Mouse (Mus musculus) erythroblast, embryonic 14.5 days (primary cell): ENCODE results near the gene Ddx58. TPM values are rescaled to one million over a fixed set of nuclear protein-coding genes. Genes with fewer than 3 reads are reported as not detected.

Experiments
- H3K27me3 ChIP-seq: 2 replicates; pipeline ENCODE4 v1.6.1; 2012; ENCODE audit warnings: inconsistent platforms; ENCODE audit not compliant: control insufficient read depth
- H3K36me3 ChIP-seq: 2 replicates; pipeline ENCODE4 v1.6.1; 2012; ENCODE audit warnings: mild to moderate bottlenecking, inconsistent platforms; ENCODE audit not compliant: control insufficient read depth
- H3K4me1 ChIP-seq: 2 replicates; pipeline ENCODE4 v1.6.1; 2012; ENCODE audit warnings: inconsistent platforms; ENCODE audit not compliant: control insufficient read depth
- H3K4me3 ChIP-seq: replicated peaks from 2 replicates; pipeline ENCODE3; 2012; ENCODE audit warnings: moderate library complexity, mild to moderate bottlenecking, inconsistent platforms
- H3K9me3 ChIP-seq: 2 replicates; pipeline ENCODE4 v1.6.1; 2012; ENCODE audit warnings: low read length, inconsistent platforms, mixed read lengths; ENCODE audit not compliant: control insufficient read depth
- GATA1 ChIP-seq: IDR thresholded peaks from 2 replicates; pipeline ENCODE4 v1.6.1; 2012; ENCODE audit warnings: low read length, inconsistent platforms, mixed read lengths
- TAL1 ChIP-seq: IDR thresholded peaks from 3 replicates; pipeline ENCODE4 v1.6.1; 2012; ENCODE audit warnings: low read length, inconsistent platforms, mixed read lengths
- polyA plus RNA-seq: library from polyadenylated mRNA; stranded (reverse); fragments of >175 nt; gene quantifications from 2 replicates; pipeline ENCODE4 v1.2.3, GENCODE M21; 2012

The Ddx58 gene
- polyA plus RNA-seq, 1 experiment, result 0.01 TPM

GRCm38 (mm10) chr4:40180046-40180445 is 59.6 kb downstream of the Ddx58 start:
- peaks cover 6% of the 10 kb centered on the region for H3K4me1 ChIP-seq
- H3K27me3 ChIP-seq, result no peaks in the 10 kb centered on the region
- H3K4me3 ChIP-seq, result no peak overlapping the region
- H3K9me3 ChIP-seq, result no peaks in the 10 kb centered on the region
- TF ChIP-seq GATA1 (no peak), TAL1 (no peak)
- H3K36me3 ChIP-seq, result peaks cover 48% of the 10 kb centered on the region

GRCm38 (mm10) chr4:40178584-40178983 is 61.0 kb downstream of the Ddx58 start:
- H3K36me3 ChIP-seq, result peaks cover 36% of the 10 kb centered on the region
- H3K4me3 ChIP-seq, result no peak overlapping the region
- no peaks in the 10 kb centered on the region for H3K27me3 ChIP-seq
- TF ChIP-seq GATA1 (no peak), TAL1 (no peak)
- H3K9me3 ChIP-seq, result no peaks in the 10 kb centered on the region
- peaks cover 6% of the 10 kb centered on the region for H3K4me1 ChIP-seq

GRCm38 (mm10) chr4:40174321-40174720 is 65.3 kb downstream of the Ddx58 start:
- Histone ChIP-seq H3K36me3 (peaks cover 18% of the 10 kb centered on the region), H3K4me3 (no peak overlapping the region), H3K9me3 (no peaks in the 10 kb centered on the region), H3K4me1 (peaks cover 2% of the 10 kb centered on the region), H3K27me3 (no peaks in the 10 kb centered on the region)
- TF ChIP-seq TAL1, result no peak
- TF ChIP-seq GATA1, result no peak

GRCm38 (mm10) chr4:40172336-40172735 is 67.3 kb downstream of the Ddx58 start:
- H3K9me3 ChIP-seq, result no peaks in the 10 kb centered on the region
- peaks cover 21% of the 10 kb centered on the region for H3K36me3 ChIP-seq
- no peaks in the 10 kb centered on the region for H3K27me3 ChIP-seq
- H3K4me1 ChIP-seq, result no peaks in the 10 kb centered on the region
- no peak for TF ChIP-seq TAL1
- TF ChIP-seq GATA1, result no peak
- H3K4me3 ChIP-seq, result no peak overlapping the region

- Histone ChIP-seq H3K27me3 (no peaks in the 10 kb centered on the region), H3K9me3 (no peaks in the 10 kb centered on the region), H3K4me1 (no peaks in the 10 kb centered on the region), H3K4me3 (no peak overlapping the region), H3K36me3 (peaks cover 24% of the 10 kb centered on the region)
- TF ChIP-seq TAL1 (no peak), GATA1 (no peak)
Measured at GRCm38 (mm10) chr4:40171477-40171876, 68.2 kb downstream of the Ddx58 start.

GRCm38 (mm10) chr4:40163646-40164045 is 76.0 kb downstream of the Ddx58 start:
- Histone ChIP-seq H3K27me3 (no peaks in the 10 kb centered on the region), H3K4me3 (no peak overlapping the region), H3K36me3 (peaks cover 18% of the 10 kb centered on the region), H3K4me1 (no peaks in the 10 kb centered on the region), H3K9me3 (peaks cover 7% of the 10 kb centered on the region)
- TF ChIP-seq GATA1 (no peak), TAL1 (no peak)

GRCm38 (mm10) chr4:40160591-40161434 is 78.8 kb downstream of the Ddx58 start:
- H3K4me1 ChIP-seq, result peaks cover 4% of the 10 kb centered on the region; the same call in 1 of the 2 replicates
- no peak overlapping the region for H3K4me3 ChIP-seq
- peaks cover 7% of the 10 kb centered on the region for H3K36me3 ChIP-seq
- H3K9me3 ChIP-seq, result peaks cover 7% of the 10 kb centered on the region
- TF ChIP-seq TAL1, result no peak
- no peaks in the 10 kb centered on the region for H3K27me3 ChIP-seq

- Histone ChIP-seq H3K9me3 (peaks cover 7% of the 10 kb centered on the region), H3K4me3 (no peak overlapping the region), H3K36me3 (peaks cover 2% of the 10 kb centered on the region), H3K27me3 (no peaks in the 10 kb centered on the region), H3K4me1 (peaks cover 8% of the 10 kb centered on the region)
- TF ChIP-seq GATA1 (no peak), TAL1 (no peak)
Measured at GRCm38 (mm10) chr4:40158224-40158540, 81.4 kb downstream of the Ddx58 start.

GRCm38 (mm10) chr4:40157500-40158223 is 82.0 kb downstream of the Ddx58 start:
- Histone ChIP-seq H3K4me1 (peaks cover 10% of the 10 kb centered on the region), H3K36me3 (peaks cover 2% of the 10 kb centered on the region), H3K4me3 (no peak overlapping the region), H3K27me3 (no peaks in the 10 kb centered on the region), H3K9me3 (peaks cover 7% of the 10 kb centered on the region)
- TF ChIP-seq GATA1 (no peak), TAL1 (no peak)
